Mouse (Mus musculus) neural tube, embryonic 15.5 days (tissue): ENCODE measurements at regions not wholly inside any gene's neighbourhood (a gene's known extent, or its start where the extent isn't known, plus 50 kb on each side); places are given as distances from the start of the nearest gene placed in this dataset.

ENCODE experiments used
- ATAC-seq: fragments of 200-750 bp; cut with Nextera tagmentation; 2 replicates; pipeline ENCODE4 v1.8.0; 2017; ENCODE audit warnings: mild to moderate bottlenecking, moderate TSS enrichment, moderate library complexity; ENCODE audit not compliant: low FRiP score
- H3K27ac ChIP-seq: fragments of 300-500 bp; sonication (generic); replicated peaks from 2 replicates; pipeline ENCODE4 v1.5.1; 2015; ENCODE audit warnings: mild to moderate bottlenecking, inconsistent platforms
- H3K27me3 ChIP-seq: fragments of 300-500 bp; sonication (generic); replicated peaks from 2 replicates; pipeline ENCODE4 v1.6.1; 2015; ENCODE audit warnings: inconsistent platforms
- H3K36me3 ChIP-seq: fragments of 300-500 bp; sonication (generic); 2 replicates; pipeline ENCODE4 v1.6.1; 2015; ENCODE audit warnings: inconsistent platforms
- H3K4me1 ChIP-seq: fragments of 300-500 bp; sonication (generic); 2 replicates; pipeline ENCODE4 v1.6.1; 2015; ENCODE audit warnings: inconsistent platforms
- H3K4me2 ChIP-seq: fragments of 300-500 bp; sonication (generic); 2 replicates; pipeline ENCODE4 v1.6.1; 2015; ENCODE audit warnings: inconsistent platforms, mild to moderate bottlenecking, moderate library complexity
- H3K4me3 ChIP-seq: fragments of 300-500 bp; sonication (generic); replicated peaks from 2 replicates; pipeline ENCODE4 v1.5.1; 2015; ENCODE audit warnings: mild to moderate bottlenecking, inconsistent platforms
- H3K9ac ChIP-seq: fragments of 300-500 bp; sonication (generic); replicated peaks from 2 replicates; pipeline ENCODE4 v1.6.1; 2015; ENCODE audit warnings: mild to moderate bottlenecking, inconsistent platforms
- H3K9me3 ChIP-seq: fragments of 300-500 bp; sonication (generic); replicated peaks from 2 replicates; pipeline ENCODE4 v1.6.1; 2016; ENCODE audit warnings: inconsistent platforms
- WGBS: fragments of 180-500 bp; shearing (Covaris S2); methylation state at CpG from one replicate; pipeline ENCODE4 v1.1.7; 2015; ENCODE audit warnings: mixed read lengths; 5-methylcytosine and 5-hydroxymethylcytosine counted together

GRCm38 (mm10) chr12:99099881-99100280, 179.5 kb downstream of the Ttc8 start:
- no peak overlapping the region for H3K9ac ChIP-seq
- peaks cover 7% of the 10 kb centered on the region; the same call in 1 of the 2 replicates for H3K4me1 ChIP-seq
- no peaks in the 10 kb centered on the region for H3K36me3 ChIP-seq
- H3K27me3 ChIP-seq = no peaks in the 10 kb centered on the region
- H3K27ac ChIP-seq = no peak overlapping the region
- no peak for ATAC-seq
- no peaks in the 10 kb centered on the region for H3K9me3 ChIP-seq
- H3K4me3 ChIP-seq = no peak overlapping the region
- 84% methylated on average over 7 of the region's 7 CpGs for WGBS
- no peak overlapping the region for H3K4me2 ChIP-seq

DNA sequence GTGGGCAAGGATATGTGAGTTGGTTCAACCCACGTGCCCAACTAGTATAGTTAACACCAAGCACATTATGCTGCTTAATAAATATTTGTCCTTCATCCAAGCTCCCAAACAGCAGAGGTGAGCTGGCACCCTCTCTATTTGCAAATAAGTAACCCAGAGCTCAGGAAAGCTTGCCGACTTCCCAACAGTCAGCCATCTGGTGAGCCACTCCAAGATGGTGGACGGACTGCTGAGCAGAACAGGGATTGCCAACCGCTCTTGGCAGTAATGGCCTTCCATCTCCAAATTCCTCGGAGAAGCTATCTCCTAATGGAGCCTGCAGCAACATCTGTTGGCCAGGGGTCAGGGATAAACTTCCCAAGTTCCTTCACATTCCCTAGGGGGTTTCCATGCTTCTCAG, 188.2 kb downstream of the Ttc8 start:
- no peak for ATAC-seq
- H3K27ac ChIP-seq = no peak overlapping the region
- WGBS = 93% methylated on average over 5 of the region's 5 CpGs
- no peaks in the 10 kb centered on the region for H3K4me1 ChIP-seq
- no peak overlapping the region for H3K9ac ChIP-seq
- no peaks in the 10 kb centered on the region for H3K36me3 ChIP-seq
- 0 out of 2 replicates have a peak, but pooled peaks cover 3% of the 10 kb centered on the region for H3K9me3 ChIP-seq
- no peaks in the 10 kb centered on the region for H3K27me3 ChIP-seq
- H3K4me3 ChIP-seq = no peak overlapping the region
- H3K4me2 ChIP-seq = no peak overlapping the region

GRCm38 (mm10) chr12:99113781-99114180, 193.4 kb downstream of the Ttc8 start:
- H3K9ac ChIP-seq = no peak overlapping the region
- no peaks in the 10 kb centered on the region for H3K36me3 ChIP-seq
- H3K27ac ChIP-seq = no peak overlapping the region
- H3K27me3 ChIP-seq = no peaks in the 10 kb centered on the region
- H3K4me1 ChIP-seq = peaks cover 13% of the 10 kb centered on the region
- no peak for ATAC-seq
- WGBS = 89% methylated on average over 2 of the region's 2 CpGs
- H3K4me3 ChIP-seq = no peak overlapping the region
- H3K4me2 ChIP-seq = no peak overlapping the region
- no peaks in the 10 kb centered on the region for H3K9me3 ChIP-seq

DNA sequence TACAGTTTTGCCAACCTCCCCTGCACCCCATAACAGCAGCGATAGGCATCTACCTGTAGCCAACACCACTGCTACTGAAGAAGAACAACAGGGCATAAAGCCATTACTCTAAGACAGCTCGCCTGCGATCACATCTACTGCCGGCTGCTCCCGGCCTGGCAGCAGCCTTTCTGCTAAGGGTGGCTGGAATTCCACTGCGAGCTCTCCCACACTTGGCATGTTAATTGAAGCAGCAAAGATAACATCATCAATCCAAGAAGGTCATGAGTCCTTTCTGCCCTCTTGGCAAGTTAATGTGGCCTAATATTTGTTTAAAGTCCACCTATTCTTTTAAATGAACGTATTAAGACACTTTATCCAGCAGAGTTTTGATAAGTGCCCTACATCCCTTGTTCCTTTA, 196.1 kb downstream of the Ttc8 start:
- H3K9me3 ChIP-seq = no peaks in the 10 kb centered on the region
- H3K27ac ChIP-seq = no peak overlapping the region
- WGBS = 56% methylated on average over 7 of the region's 7 CpGs
- no peak for ATAC-seq
- H3K36me3 ChIP-seq = no peaks in the 10 kb centered on the region
- peaks cover 13% of the 10 kb centered on the region for H3K4me1 ChIP-seq
- no peak overlapping the region for H3K4me3 ChIP-seq
- H3K4me2 ChIP-seq = no peak overlapping the region
- H3K9ac ChIP-seq = no peak overlapping the region
- H3K27me3 ChIP-seq = no peaks in the 10 kb centered on the region

DNA sequence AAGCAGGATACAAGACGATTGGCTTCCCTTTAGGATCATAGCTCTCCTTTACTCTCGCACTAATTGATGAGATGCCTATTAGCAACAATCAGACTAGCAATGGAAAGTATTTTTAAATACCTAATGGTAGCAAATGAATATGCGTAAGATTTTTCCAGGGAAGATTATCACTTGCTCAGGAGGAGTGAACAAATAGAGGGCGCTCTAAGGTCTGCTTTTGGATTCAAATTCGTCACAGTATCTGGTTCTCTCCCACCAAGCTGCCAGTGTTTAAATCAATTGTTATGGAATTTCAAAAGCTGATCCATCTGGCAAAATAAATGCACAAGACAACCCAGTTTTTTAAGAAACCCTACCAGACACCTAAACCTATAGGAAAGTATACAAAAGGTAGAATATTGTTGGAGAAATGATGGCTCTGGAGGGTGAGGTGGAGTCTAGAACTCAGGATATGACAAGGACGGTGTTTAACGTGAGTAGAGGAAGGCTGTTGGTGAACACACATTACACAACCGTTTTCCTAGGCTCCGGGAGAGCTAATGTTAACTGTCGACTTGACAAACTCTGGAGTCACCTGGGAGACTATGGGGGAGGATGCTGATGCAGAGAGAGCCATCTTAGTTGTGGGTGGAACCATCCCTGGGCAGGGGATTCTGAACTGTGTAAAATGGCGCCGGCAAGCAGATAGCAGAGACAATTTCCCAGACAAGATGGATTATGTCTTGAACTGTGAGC, 198.2 kb downstream of the Ttc8 start:
- H3K4me1 ChIP-seq = peaks cover 13% of the 10 kb centered on the region
- no peak for ATAC-seq
- WGBS = 92% methylated on average over 12 of the region's 12 CpGs

GRCm38 (mm10) chr12:99119966-99120365, 199.6 kb downstream of the Ttc8 start:
- WGBS = 85% methylated on average over 9 of the region's 9 CpGs
- H3K4me1 ChIP-seq = peaks cover 13% of the 10 kb centered on the region
- H3K36me3 ChIP-seq = no peaks in the 10 kb centered on the region
- H3K27me3 ChIP-seq = no peaks in the 10 kb centered on the region
- no peak overlapping the region for H3K4me2 ChIP-seq
- ATAC-seq = no peak
- H3K9ac ChIP-seq = no peak overlapping the region
- no peaks in the 10 kb centered on the region for H3K9me3 ChIP-seq
- no peak overlapping the region for H3K27ac ChIP-seq
- no peak overlapping the region for H3K4me3 ChIP-seq

More for the DNA sequence above, 198.2 kb downstream of the Ttc8 start:
- Histone ChIP-seq H3K27me3 (no peaks in the 10 kb centered on the region), H3K4me3 (no peak overlapping the region), H3K27ac (no peak overlapping the region), H3K9ac (no peak overlapping the region), H3K9me3 (no peaks in the 10 kb centered on the region), H3K4me2 (no peak overlapping the region), H3K36me3 (no peaks in the 10 kb centered on the region)

GRCm38 (mm10) chr12:99123611-99124495, 203.5 kb downstream of the Ttc8 start:
- whole genome bisulfite sequencing = 81% methylated on average over 15 of the region's 15 CpGs
- no peaks in the 10 kb centered on the region for H3K9me3 ChIP-seq
- no peaks in the 10 kb centered on the region for H3K36me3 ChIP-seq

GRCm38 (mm10) chr12:99126129-99126528, 205.8 kb downstream of the Ttc8 start:
- H3K27ac ChIP-seq = no peak overlapping the region
- no peaks in the 10 kb centered on the region for H3K36me3 ChIP-seq
- no peak overlapping the region for H3K4me3 ChIP-seq
- no peaks in the 10 kb centered on the region for H3K9me3 ChIP-seq
- H3K27me3 ChIP-seq = no peaks in the 10 kb centered on the region
- WGBS = 92% methylated on average over 2 of the region's 2 CpGs
- H3K9ac ChIP-seq = no peak overlapping the region
- ATAC-seq = no peak
- H3K4me2 ChIP-seq = no peak overlapping the region
- peaks cover 4% of the 10 kb centered on the region; the same call in 1 of the 2 replicates for H3K4me1 ChIP-seq

More at GRCm38 (mm10) chr12:99123611-99124495, 203.5 kb downstream of the Ttc8 start:
- ATAC-seq = no peak
- H3K27ac ChIP-seq = no peak overlapping the region
- no peak overlapping the region for H3K4me3 ChIP-seq
- H3K27me3 ChIP-seq = no peaks in the 10 kb centered on the region
- H3K4me1 ChIP-seq = peaks cover 4% of the 10 kb centered on the region; the same call in 1 of the 2 replicates
- no peak overlapping the region for H3K4me2 ChIP-seq
- H3K9ac ChIP-seq = no peak overlapping the region
